ENCODE assay signal across 12 mouse cellular contexts in the genomic region with DNA sequence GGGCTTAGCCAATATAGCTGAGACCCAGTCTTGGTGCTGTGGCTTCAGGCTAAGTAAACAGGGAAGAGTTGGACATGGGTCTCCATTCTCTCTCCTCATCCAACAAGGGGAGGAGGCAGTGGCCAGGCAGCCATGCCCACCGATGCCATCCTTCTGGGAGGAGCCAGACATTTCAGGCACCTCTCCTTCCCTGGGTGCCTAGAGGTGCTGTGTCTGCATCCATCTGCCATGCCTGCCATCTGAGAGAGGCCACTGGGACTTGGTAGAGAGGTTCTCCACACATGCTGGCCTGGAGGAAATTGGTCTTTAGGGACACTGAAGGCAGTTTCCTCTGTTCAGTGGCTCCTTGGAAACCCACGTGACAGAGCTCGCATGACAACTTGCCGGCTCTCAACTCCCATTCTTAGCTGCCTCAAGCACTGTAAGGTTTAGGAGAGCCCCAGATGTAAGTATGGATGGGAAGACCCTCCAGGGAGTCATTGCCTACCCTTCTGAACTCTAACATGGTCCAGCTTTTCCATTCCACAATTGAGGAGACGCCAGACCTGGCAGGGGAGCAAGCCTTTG.
DNase-seq lines count a peak whose midpoint lies in the region; ATAC-seq and TF ChIP-seq lines count a peak whose summit lies in the region.
"Had no signal": no experiment of that assay in that cellular context is flagged by ENCODE, and none has a peak within 500 bp of the region (broad histone marks: within the 10 kb centered on the region; RNA-seq: fewer than 3 reads in every experiment).

No protein-coding gene starts in this region.

- H3K4me3 ChIP-seq in kidney, postnatal 0 days (replicated peaks; ENCODE audit: low read depth, low read length): no peak overlapping the region
- no peak overlapping the region for H3K4me3 ChIP-seq in kidney, embryonic 16.5 days (ENCODE audit: low read length)

- ATAC-seq in kidney, postnatal 0 days (replicated peaks; ENCODE audit: low FRiP score, low read depth): 0 out of 2 replicates have a peak, but pooled peaks have one; percentile 7
- no peak for ATAC-seq in kidney, embryonic 16.5 days (ENCODE audit: low FRiP score, low TSS enrichment)

- H3K27ac ChIP-seq in kidney, postnatal 0 days: no peak overlapping the region
- no peak overlapping the region for H3K27ac ChIP-seq in kidney, embryonic 16.5 days (ENCODE audit: low read length)

- H3K4me2 ChIP-seq in kidney, postnatal 0 days (ENCODE audit: low read length): no peak overlapping the region
- no peak overlapping the region for H3K4me2 ChIP-seq in kidney, embryonic 16.5 days (replicated peaks; ENCODE audit: low read depth, low read length)

- H3K4me1 ChIP-seq in kidney, postnatal 0 days (replicated peaks; ENCODE audit: insufficient read depth, low read length): peaks cover 14% of the 10 kb centered on the region
- peaks cover 22% of the 10 kb centered on the region for H3K4me1 ChIP-seq in kidney, embryonic 16.5 days (ENCODE audit: insufficient read depth, low read length)

- peak; percentile 53 for DNase-seq in cerebellum, adult 9-10 months
- no peak for DNase-seq in cerebellum, adult 11 months
- DNase-seq in kidney, postnatal 0 days (ENCODE audit: low spot score): no peak
- peak; percentile 19 for DNase-seq in thymus, postnatal 25 days
- no peak for DNase-seq in thymus, adult 18-20 months
- DNase-seq in gastrocnemius, postnatal 4 days (ENCODE audit: low spot score in 2 of 2): no peak
- DNase-seq in layer of hippocampus, postnatal 10 days (ENCODE audit: low spot score in 2 of 2): no peak
- DNase-seq: heart, postnatal 4 days; kidney, adult 9 months; lung, postnatal 36 days had no signal

- TF ChIP-seq CTCF in kidney, postnatal 0 days (IDR thresholded peaks at IDR 0.05; ENCODE audit: low read depth): no peak

- no peaks in the 10 kb centered on the region for H3K36me3 ChIP-seq in kidney, postnatal 0 days (ENCODE audit: insufficient read depth, low read length)
- no peaks in the 10 kb centered on the region for H3K36me3 ChIP-seq in kidney, embryonic 16.5 days (ENCODE audit: insufficient read depth, low read length)
- H3K36me3 ChIP-seq: liver, embryonic 15.5 days had no signal

- WGBS in kidney, postnatal 0 days: 58% methylated on average over 5 of the region's 5 CpGs
- WGBS in kidney, embryonic 16.5 days: 59% methylated on average over 5 of the region's 5 CpGs

- H3K9ac ChIP-seq in kidney, postnatal 0 days (ENCODE audit: low read depth, low read length): no peak overlapping the region
- H3K9ac ChIP-seq in kidney, embryonic 16.5 days (replicated peaks; ENCODE audit: low read length): no peak overlapping the region

- H3K27me3 ChIP-seq in kidney, postnatal 0 days (ENCODE audit: insufficient read depth, low read length): peaks cover 19% of the 10 kb centered on the region; the same call in 1 of the 2 replicates
- H3K27me3 ChIP-seq in kidney, embryonic 16.5 days (ENCODE audit: insufficient read depth, low read length): peaks cover 37% of the 10 kb centered on the region

- H3K9me3 ChIP-seq in kidney, postnatal 0 days (replicated peaks; ENCODE audit: low read length): no peaks in the 10 kb centered on the region
- no peaks in the 10 kb centered on the region for H3K9me3 ChIP-seq in kidney, embryonic 16.5 days (ENCODE audit: low read length)
- H3K9me3 ChIP-seq: liver, embryonic 15.5 days had no signal

Comparison
In these comparisons a context has a peak if more than half of its experiments do, and no peak if none do; other contexts are left out.
1. DNase-seq: peak in cerebellum, adult 9-10 months (single experiment) and thymus, postnatal 25 days (single experiment); none in cerebellum, adult 11 months (single experiment), kidney, postnatal 0 days (single experiment), thymus, adult 18-20 months (0 of 2), gastrocnemius, postnatal 4 days (0 of 2) and layer of hippocampus, postnatal 10 days (0 of 2).